Mouse (Mus musculus) fibroblast of lung, adult 2 months (primary cell): ENCODE measurements around the gene Rasl10a.
A peak's percentile ranks its signal among the peaks of the same experiment; 100 is the strongest.
"Not testable (repeated sequence)": the region's sequence is repeated elsewhere in the genome, so short reads cannot be mapped to it uniquely, and the experiment has no call there.

ENCODE experiments used
- DNase-seq: peaks from one replicate; pipeline ENCODE4 v3.0.0-alpha.2; 2011; ENCODE audit warnings: low read depth

Gene Rasl10a

DNA sequence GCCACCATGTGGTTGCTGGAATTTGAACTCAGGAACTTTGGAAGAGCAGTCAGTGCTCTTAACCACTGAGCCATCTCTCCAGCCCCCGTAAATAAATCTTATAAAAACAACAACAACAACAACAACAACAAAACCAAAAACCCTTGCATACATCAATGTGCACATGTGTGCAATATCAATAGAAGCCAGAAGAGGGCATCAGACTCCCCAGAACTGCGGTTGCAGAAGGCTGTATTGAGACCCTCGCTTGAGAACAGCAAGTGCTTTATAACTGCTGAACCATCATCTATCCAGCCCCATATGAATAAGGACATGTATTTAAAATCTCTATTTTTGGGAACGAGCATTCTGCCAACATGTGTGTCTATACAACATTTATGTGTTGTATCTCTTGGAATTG, 17.0 kb downstream of the Rasl10a start:
- DNase-seq, result no peak

DNA sequence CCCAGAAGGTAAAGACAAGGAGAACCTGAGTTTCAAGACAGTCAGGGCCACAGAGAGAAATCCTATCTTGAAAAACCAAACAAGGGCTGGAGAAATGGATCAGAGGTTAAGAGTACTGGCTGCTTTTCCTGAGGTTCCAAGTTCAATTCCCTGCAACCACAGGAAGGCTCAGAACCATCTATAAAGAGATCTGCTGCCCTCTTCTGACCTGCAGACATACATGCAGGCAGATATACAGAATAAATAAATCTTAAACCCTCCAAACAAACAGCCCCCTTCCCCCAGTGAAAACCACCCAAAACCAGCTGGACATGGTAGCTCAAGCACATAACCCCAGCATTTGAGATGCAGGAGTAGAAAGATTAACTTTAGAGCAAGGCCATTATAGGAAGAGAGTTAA, 17.8 kb downstream of the Rasl10a start:
- DNase-seq, result no peak

DNA sequence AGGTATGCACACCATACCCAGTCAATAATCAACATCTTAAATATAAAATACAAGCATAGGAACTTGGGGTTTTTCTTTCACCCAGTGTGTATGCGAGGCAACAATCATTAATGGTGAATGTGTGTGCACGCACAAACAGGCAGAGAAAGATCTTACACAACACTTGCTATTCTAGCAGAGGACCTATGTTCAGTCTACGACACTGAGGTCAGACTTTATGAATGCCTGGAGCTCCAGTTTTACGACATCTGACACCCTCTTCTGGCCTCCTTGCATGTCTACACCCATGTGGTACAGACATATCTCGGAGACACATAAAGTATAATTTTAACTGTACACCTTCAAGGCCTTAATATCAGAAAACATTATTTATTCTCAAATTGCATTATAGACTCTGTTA, 18.9 kb downstream of the Rasl10a start:
- not testable (repeated sequence) for DNase-seq

DNA sequence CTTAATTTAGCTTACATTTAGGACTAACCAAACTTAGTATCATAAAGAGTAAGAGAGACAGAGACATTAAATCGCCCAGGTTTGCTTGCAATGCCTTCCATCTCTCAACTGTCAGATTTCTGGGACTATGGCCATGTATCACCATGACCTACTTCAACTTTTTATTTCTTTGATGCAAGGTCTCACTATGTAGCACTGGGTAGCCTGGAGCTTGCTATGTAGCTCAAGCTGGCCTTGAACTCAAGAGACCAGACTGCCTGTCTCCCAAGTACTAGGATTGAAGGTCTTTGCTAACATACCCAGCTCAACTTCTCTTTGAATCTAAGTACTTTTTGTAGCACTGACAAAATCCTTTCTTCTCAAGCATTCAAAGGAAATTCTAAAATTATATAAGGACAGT, 31.2 kb downstream of the Rasl10a start:
- no peak for DNase-seq

DNA sequence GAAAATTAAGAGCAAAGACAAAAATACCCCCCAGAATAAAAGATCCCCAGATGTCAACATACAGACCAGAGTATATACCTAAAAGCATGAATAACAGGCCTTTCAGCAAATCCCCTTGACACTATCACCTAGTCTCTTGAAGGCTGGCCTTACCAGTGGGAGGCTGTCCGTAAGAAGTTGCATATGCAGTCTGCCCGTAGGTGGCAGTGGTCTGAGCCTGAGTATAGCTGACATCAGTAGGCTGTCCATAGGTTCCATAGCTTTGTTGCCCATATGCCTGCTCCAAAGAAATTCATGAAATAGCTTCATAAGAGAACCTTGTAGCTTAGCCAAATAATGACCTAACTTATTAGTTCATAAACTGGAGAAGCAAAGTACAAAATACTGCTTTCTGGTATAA, 33.8 kb downstream of the Rasl10a start:
- no peak for DNase-seq

DNA sequence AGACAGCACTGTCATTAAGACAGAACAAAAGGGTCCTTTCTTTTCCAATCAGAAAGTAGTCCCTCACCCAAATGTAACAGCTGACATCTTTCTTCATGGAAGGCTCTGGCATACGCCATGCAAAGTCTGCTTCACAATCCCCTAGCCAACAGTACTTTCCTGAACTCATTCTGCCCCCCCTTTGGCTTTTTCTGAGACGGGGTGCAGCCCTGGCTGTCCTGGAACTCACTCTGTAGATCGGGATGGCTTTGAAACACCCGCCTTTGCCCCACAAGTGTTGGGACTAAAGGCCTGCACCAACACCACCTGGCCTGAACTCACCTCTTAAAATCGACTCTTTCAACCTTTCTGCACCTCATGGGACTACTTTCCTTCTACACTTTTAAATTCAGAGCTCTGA, 37.9 kb downstream of the Rasl10a start:
- DNase-seq, result no peak

DNA sequence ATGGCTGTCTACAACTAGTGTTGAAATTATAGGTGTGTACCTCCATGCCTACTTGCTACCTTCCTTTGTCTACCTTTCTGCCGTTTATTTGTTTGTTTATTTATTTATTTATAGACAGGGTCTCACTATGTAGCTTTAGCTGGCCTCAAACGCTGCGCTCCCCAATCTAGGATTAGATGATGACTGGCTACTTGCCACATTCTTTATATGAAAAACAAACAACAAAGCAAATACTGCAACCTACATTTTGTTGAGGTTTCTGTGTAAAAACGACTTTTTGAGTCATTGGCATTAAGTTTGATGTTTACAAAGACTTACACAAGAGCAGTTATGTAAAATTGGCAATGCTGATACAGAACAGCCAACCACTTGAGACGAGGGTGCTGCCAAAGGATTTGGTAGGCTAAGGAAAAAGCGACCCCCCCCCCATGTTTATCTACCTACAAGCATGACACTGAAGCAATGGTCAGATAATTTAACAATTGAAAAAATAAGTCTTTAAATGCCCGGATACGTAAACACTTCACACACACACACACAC, 38.6 kb downstream of the Rasl10a start:
- DNase-seq, result no peak

DNA sequence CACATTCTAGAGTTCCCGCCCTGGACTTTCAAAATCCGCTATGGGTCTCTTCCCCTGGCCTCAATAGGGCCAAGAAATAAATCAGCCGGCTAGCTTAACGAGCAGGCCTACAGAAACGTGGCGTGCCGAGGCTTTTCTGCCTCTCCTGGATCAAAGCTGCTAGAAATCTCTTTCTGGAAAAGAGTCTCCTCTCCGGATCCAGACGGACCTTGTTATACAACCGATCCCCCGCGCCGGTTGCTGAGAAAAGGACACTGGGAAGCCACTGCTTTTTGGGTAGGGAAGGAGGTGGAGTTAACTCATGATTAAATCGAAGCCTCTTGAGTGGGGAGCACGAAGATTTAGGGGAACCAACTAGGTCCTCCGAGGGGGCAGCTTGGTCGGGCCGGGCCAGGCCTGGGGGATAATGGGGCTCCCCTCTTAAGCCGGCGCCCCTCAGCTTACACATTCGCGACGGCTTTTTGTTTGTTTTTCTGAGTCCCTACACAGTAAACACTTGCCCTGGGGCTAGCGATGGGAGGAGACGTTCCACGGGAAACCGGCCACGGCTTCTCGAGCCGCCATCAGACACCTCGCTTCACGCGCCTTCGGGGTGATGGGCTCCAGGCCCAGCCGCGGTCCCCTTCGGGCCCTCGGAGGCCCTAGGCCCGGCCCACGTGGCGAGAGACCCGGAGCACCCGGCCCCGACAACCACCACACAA, 40.3 kb downstream of the Rasl10a start:
- no peak for DNase-seq

DNA sequence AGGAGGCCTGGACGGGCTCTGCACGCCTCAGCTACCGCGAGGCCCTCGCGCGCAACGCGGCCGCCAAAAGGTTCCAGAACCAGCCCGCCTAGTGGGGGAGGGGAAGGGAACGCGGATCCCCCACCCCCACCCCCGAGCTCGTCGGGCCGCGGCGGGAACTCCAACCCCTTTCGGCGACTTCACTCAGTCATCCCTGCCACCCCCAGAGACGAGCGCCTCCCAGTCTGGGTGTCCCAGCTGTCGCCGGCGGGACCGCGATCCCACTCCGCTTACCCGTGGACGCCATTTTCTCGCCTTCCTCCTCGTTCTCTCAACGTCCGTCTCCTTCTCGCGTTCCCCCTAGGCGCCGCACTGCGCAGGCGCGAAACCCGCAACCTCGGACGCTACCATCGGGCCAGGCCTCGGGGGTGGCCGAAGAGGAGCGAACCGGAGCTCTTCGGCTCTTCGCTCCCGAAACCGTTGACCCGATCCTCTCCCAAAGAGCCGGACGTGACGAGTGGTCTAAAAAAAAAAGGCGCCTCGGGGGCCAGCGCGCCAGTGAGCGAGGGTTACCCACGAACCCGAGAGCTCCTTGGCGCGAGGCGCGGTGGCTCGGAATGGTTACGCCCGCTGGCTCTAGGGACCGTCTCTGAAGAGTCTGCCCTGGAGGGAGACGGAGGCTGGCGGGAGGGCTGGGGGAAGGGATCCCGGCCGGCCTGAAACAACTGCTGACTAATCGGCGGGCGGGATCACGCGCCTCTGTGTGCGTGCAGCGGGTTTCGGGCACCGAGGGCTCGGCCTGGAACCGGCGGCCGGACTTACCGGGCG, 41.0 kb downstream of the Rasl10a start, which contains the start of the genes Rhbdd3 and Ewsr1:
Gene Rhbdd3, plus strand, starts transcription at position 191 of the 807 bp plus-strand sequence.
Gene Ewsr1, minus strand, starts transcription at position 531 of the 807 bp plus-strand sequence.
- DNase-seq, result peak; percentile 72

DNA sequence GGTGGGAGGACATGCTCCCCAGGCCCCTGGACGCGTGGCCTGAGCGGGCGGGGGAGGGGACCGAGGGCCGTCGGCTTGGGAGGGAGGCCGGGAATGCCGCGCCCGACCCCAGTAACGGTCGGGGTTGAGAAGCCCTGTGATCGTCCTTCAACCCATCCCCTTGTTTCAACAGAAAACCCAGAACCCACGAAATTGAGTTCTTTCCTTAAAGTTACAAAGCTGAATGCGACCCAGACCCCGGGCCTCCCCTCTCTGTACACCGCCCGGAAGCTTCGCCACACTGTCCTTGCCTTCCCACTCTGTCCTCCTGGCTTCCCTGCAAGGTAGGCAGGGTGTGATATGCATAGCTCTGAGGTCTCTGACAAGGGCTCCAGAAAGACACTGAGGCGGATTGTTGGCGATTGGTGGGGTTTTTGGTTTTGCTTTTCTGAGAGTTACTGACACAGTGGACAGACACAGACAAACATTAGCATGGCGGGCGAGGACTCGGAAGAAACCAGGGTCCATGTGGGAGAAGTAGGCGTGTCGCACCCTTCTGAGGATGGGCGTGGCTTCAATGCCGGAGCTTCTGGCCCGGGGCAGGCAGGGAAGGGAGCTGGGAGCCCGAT, 41.8 kb downstream of the Rasl10a start:
- peak; percentile 67 for DNase-seq

DNA sequence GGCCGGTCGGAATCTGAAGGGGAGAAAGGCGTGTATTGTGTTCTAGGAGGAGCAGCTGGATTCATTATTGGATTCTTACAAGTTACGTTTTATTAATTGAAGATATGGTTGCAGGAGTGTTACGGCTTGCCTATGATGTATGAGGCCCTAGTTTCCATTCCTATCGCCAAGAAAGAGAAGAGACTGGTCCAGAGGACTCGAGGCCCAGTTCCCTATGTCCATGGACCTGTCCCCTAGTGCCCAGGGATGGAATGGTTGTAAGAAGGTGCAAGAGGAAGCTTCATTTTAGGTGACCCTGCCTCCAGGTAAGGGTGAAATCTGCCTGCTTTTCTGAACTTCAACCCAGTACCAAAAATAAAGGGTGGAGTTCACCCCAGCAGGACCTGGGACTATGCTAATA, 42.4 kb downstream of the Rasl10a start:
- no peak for DNase-seq

DNA sequence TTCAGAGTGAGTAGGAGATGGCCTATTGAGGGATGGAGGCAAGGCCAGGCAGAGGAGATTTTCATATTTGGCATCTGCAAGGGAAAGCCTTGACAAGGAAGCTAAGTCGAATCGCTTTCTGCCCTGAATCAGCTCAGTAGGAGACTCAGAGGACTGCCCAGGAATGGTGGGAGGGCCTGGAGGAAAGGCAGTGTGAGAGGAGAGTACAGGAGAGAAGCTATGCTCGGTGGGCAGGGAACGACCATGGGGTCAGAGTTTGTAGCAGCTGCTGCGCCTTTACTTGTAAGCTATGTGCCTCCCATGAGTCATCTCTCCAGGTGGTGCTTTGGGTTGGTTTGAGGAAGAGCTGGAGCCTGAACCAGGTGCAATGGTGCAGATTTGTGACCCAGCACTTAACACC, 42.9 kb downstream of the Rasl10a start:
- no peak for DNase-seq

DNA sequence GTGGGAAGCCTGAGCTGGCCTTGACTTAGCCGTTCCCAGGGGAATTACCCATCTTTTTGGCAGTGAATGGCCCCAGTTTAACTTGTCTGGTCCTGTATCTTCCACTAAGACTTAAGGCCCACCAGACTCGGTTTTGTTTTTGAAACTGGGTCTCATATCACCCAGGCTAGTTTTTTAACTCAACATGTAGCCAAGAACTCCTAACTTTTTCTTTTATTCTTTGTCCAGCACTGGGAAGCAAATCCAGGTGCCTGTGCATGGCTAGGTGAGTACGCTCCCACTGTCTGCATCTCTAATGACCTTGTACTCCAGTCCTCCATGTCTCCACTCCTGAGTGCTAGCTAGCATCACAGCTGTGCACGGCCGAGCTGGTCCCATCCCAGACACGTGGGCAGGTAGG, 43.7 kb downstream of the Rasl10a start:
- no peak for DNase-seq

DNA sequence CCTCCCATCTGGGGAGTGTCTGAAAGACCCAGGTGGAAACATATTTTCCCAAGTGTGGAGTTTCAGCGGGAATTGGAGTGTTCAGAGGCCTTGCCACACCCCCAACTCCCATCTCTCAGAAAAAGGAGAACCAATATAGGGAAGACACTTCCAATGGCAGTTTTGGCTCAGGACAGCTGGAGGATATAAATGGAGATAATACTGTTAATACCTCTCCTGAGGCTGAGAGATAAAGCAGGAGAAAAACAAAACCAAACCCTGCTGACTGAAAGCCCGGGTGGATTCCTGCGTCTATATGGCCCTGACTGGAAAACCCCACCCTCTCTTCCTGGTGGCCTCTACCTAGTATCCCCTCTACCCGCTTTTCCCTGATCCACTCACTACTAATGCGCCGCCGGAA, 44.5 kb downstream of the Rasl10a start:
- no peak for DNase-seq

DNA sequence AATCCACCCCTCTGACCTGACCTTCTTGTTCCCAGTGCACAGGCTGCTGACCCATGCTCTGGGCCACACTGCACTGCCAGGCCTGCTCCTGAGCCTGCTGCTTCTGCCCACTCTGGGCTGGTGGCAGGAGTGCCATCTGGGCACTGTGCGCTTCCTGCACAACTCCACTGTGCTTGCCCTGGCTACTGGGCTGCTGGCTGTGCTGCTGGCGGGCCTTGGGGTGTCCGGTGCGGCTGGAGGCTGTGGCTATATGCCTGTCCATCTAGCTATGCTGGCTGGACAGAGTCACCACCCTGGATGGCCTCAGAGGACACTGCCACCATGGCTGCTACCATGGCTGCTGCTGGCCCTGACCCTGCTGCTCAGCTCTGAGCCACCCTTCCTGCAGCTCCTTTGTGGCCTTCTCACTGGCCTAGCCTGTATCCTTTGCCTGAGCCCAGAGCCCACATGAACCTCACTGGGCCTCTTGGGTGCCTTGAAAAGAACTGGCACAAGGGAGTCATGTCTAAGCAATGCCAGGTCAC, 46.1 kb downstream of the Rasl10a start:
- DNase-seq, result no peak

DNA sequence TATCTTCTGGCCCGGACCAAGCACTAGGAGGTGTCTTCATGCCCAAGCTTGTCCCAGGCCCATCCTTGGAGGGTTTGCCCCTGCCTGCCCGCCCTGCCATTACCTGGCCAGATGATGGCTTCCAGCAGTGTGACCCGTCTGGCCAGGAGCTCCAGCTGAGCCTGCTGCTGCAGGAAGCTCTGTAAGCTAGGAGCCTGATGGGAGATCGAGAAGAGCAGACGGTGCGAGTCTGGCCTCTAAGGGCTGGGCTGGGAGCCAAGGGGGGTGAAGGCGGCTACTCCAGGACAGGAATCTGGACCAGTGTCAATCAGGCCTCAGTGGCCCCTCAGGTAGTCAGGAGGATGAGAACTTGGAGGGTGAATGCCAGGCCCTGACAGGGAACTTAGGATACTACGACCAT, 51.5 kb downstream of the Rasl10a start:
- no peak for DNase-seq
